ENCODE assay signal across 9 mouse cellular contexts in the genomic region with DNA sequence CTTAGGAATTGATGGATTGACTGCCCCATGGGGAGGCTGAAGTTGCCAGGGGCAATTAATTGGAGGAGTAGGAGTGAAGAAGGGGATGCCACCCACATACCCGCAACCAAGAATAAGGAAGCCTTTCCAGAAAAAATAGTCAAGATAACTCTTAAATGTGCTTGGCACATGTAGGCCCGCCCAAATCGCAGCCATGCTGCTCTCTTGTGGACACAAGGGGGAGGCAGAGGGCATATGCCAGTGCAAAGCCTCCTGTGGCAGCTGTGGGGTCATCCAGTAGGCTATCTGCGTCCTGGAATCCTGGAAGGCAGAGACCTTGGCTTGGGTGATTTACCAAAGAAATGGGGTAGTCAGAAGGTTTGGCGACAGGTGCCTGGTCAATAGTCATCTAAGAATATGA. TPM values are rescaled to one million over a fixed set of nuclear protein-coding genes. Genes with fewer than 3 reads are reported as not detected.
DNase-seq lines count a peak whose midpoint lies in the region; ATAC-seq and TF ChIP-seq lines count a peak whose summit lies in the region.
"Had no signal": no experiment of that assay in that cellular context is flagged by ENCODE, and none has a peak within 500 bp of the region (broad histone marks: within the 10 kb centered on the region; RNA-seq: fewer than 3 reads in every experiment).

No protein-coding gene starts in this region.

- no peak overlapping the region for H3K27ac ChIP-seq in limb, embryonic 11.5 days (replicated peaks; ENCODE audit: low read depth, low read length)
- H3K27ac ChIP-seq in limb, embryonic 10.5 days: no peak overlapping the region
- no peak overlapping the region for H3K27ac ChIP-seq in bone marrow, adult 2 months (ENCODE audit: control insufficient read depth, insufficient read depth, low read depth, low read length, poor library complexity)
- no peak overlapping the region for H3K27ac ChIP-seq in lung, embryonic 14.5 days (ENCODE audit: low read depth)
- H3K27ac ChIP-seq in hindbrain, embryonic 12.5 days: no peak overlapping the region

- no peaks in the 10 kb centered on the region for H3K36me3 ChIP-seq in limb, embryonic 11.5 days (ENCODE audit: control insufficient read depth, insufficient read depth, low read length)
- H3K36me3 ChIP-seq in limb, embryonic 10.5 days: no peaks in the 10 kb centered on the region
- no peaks in the 10 kb centered on the region for H3K36me3 ChIP-seq in lung, embryonic 14.5 days (ENCODE audit: insufficient read depth)
- H3K36me3 ChIP-seq in hindbrain, embryonic 12.5 days: no peaks in the 10 kb centered on the region

- no peak overlapping the region for H3K4me2 ChIP-seq in limb, embryonic 11.5 days (ENCODE audit: low read depth, severe bottlenecking)
- no peak overlapping the region for H3K4me2 ChIP-seq in lung, embryonic 14.5 days
- no peak overlapping the region for H3K4me2 ChIP-seq in hindbrain, embryonic 12.5 days (replicated peaks)

- WGBS in limb, embryonic 11.5 days: 76% methylated on average over 5 of the region's 5 CpGs
- WGBS in limb, embryonic 10.5 days: 70% methylated on average over 5 of the region's 5 CpGs
- WGBS in bone marrow, adult 2 months: 59% methylated on average over 5 of the region's 5 CpGs
- WGBS in lung, embryonic 14.5 days: 61% methylated on average over 5 of the region's 5 CpGs
- WGBS in hindbrain, embryonic 12.5 days: 68% methylated on average over 5 of the region's 5 CpGs

- no peaks in the 10 kb centered on the region for H3K9me3 ChIP-seq in limb, embryonic 11.5 days (ENCODE audit: control insufficient read depth, low read length)
- no peaks in the 10 kb centered on the region; the same call in 1 of the 2 replicates for H3K9me3 ChIP-seq in limb, embryonic 10.5 days (replicated peaks)
- no peaks in the 10 kb centered on the region for H3K9me3 ChIP-seq in lung, embryonic 14.5 days (ENCODE audit: low read depth, low read length)
- H3K9me3 ChIP-seq in hindbrain, embryonic 12.5 days (replicated peaks): no peaks in the 10 kb centered on the region

- ATAC-seq in CD4-positive, CD25-positive, alpha-beta regulatory T cell, adult 4 months: no peak
- ATAC-seq in limb, embryonic 11.5 days (ENCODE audit: insufficient number of reproducible peaks, low FRiP score, low TSS enrichment, low read depth): no peak
- ATAC-seq in lung, embryonic 14.5 days (ENCODE audit: insufficient read depth): no peak
- no peak for ATAC-seq in hindbrain, embryonic 12.5 days (ENCODE audit: low FRiP score)

- peak; percentile 26 for DNase-seq in CD4-positive, CD25-positive, alpha-beta regulatory T cell, adult 2 months (ENCODE audit: low read depth, low spot score)
- peak; percentile 27 for DNase-seq in limb, embryonic 11.5 days (ENCODE audit: low spot score)
- DNase-seq in limb, embryonic 10.5 days (ENCODE audit: low spot score): no peak
- DNase-seq in lung, embryonic 14.5 days: peak; percentile 56
- no peak for DNase-seq in frontal cortex, postnatal 36 days (ENCODE audit: low spot score in 2 of 2)

- TF ChIP-seq POLR2A in bone marrow, adult 2 months (IDR thresholded peaks at IDR 0.05; ENCODE audit: borderline replicate concordance, control insufficient read depth, low read depth, low read length): no peak

- no peaks in the 10 kb centered on the region for H3K4me1 ChIP-seq in limb, embryonic 11.5 days (ENCODE audit: control insufficient read depth, insufficient read depth, low read length)
- H3K4me1 ChIP-seq in limb, embryonic 10.5 days: no peaks in the 10 kb centered on the region; the same call in 1 of the 2 replicates
- H3K4me1 ChIP-seq in bone marrow, adult 2 months (ENCODE audit: control insufficient read depth, insufficient read depth, low read length): no peaks in the 10 kb centered on the region
- no peaks in the 10 kb centered on the region; the same call in 1 of the 2 replicates for H3K4me1 ChIP-seq in lung, embryonic 14.5 days (ENCODE audit: insufficient read depth)
- no peaks in the 10 kb centered on the region for H3K4me1 ChIP-seq in hindbrain, embryonic 12.5 days
- H3K4me1 ChIP-seq: megakaryocyte, embryonic 14.5 days had no signal

- peak; percentile 48 for TF ChIP-seq CTCF in bone marrow, adult 2 months (IDR thresholded peaks at IDR 0.05; ENCODE audit: control insufficient read depth, insufficient read depth, low read length)
- TF ChIP-seq CTCF in lung, embryonic 14.5 days (IDR thresholded peaks at IDR 0.05; ENCODE audit: low read depth): peak; percentile 65

- H3K9ac ChIP-seq in limb, embryonic 11.5 days (ENCODE audit: low read length): no peak overlapping the region
- H3K9ac ChIP-seq in lung, embryonic 14.5 days: no peak overlapping the region
- no peak overlapping the region for H3K9ac ChIP-seq in hindbrain, embryonic 12.5 days

- no peak overlapping the region for H3K4me3 ChIP-seq in limb, embryonic 11.5 days (ENCODE audit: low read depth, low read length)
- H3K4me3 ChIP-seq in limb, embryonic 10.5 days: no peak overlapping the region
- H3K4me3 ChIP-seq in bone marrow, adult 2 months (replicated peaks; ENCODE audit: control insufficient read depth, low read depth, low read length): no peak overlapping the region
- H3K4me3 ChIP-seq in lung, embryonic 14.5 days (ENCODE audit: low read depth, low read length): no peak overlapping the region
- H3K4me3 ChIP-seq in hindbrain, embryonic 12.5 days: no peak overlapping the region
- H3K4me3 ChIP-seq: megakaryocyte, embryonic 14.5 days had no signal

- no peaks in the 10 kb centered on the region for H3K27me3 ChIP-seq in limb, embryonic 11.5 days (ENCODE audit: control insufficient read depth, insufficient read depth, low read length)
- no peaks in the 10 kb centered on the region for H3K27me3 ChIP-seq in limb, embryonic 10.5 days (ENCODE audit: low read depth, poor library complexity, severe bottlenecking)
- H3K27me3 ChIP-seq in lung, embryonic 14.5 days (ENCODE audit: insufficient read depth, low read length): no peaks in the 10 kb centered on the region
- H3K27me3 ChIP-seq in hindbrain, embryonic 12.5 days: 0 out of 2 replicates have a peak, but pooled peaks cover 5% of the 10 kb centered on the region

RNA-seq across cellular contexts. Expression of a gene that starts 17.2 kb away (rescaled TPM):
- under 1 TPM in 1 of 2 experiments, not detected in 1; 0.34 TPM for polyA plus RNA-seq in CD4-positive, CD25-positive, alpha-beta regulatory T cell, adult 4 months (2017; shearing (Covaris generic))
- polyA plus RNA-seq in limb, embryonic 11.5 days (2014; fragmentation: Nextera tagmentation; extraction: Ambion mirVana): 6.4 and 6.5 TPM in 2 replicates
- polyA plus RNA-seq in limb, embryonic 10.5 days (2016; fragmentation: Nextera tagmentation; extraction: Ambion mirVana): 4.3 and 4.8 TPM in 2 replicates
- 2.8 and 6.5 TPM in 2 replicates for polyA plus RNA-seq in bone marrow, adult 2 months (2011; ENCODE audit: insufficient read depth, insufficient read length, low replicate concordance, missing spikeins)
- 10.6 TPM in 2 replicates for polyA plus RNA-seq in lung, embryonic 14.5 days (2014; fragmentation: Nextera tagmentation; extraction: Ambion mirVana)
- 10.0 and 10.1 TPM in 2 replicates for polyA plus RNA-seq in hindbrain, embryonic 12.5 days (2016; fragmentation: Nextera tagmentation; extraction: Ambion mirVana)

Comparison
In these comparisons a context has a peak if more than half of its experiments do, and no peak if none do; other contexts are left out.
1. DNase-seq: peak in CD4-positive, CD25-positive, alpha-beta regulatory T cell, adult 2 months (single experiment), limb, embryonic 11.5 days (single experiment) and lung, embryonic 14.5 days (single experiment); none in limb, embryonic 10.5 days (single experiment) and frontal cortex, postnatal 36 days (0 of 2).